In genomic region chr9:84114254-84114653, GRCm38 (mm10) we compare ENCODE assay signal across 10 mouse cellular contexts.
A peak's percentile ranks its signal among the peaks of the same experiment; 100 is the strongest.
DNase-seq lines count a peak whose midpoint lies in the region; ATAC-seq and TF ChIP-seq lines count a peak whose summit lies in the region.
"Had no signal": no experiment of that assay in that cellular context is flagged by ENCODE, and none has a peak within 500 bp of the region (broad histone marks: within the 10 kb centered on the region; RNA-seq: fewer than 3 reads in every experiment).

No protein-coding gene starts in this region.

- H3K27me3 ChIP-seq in lung, embryonic 15.5 days: no peaks in the 10 kb centered on the region
- H3K27me3 ChIP-seq in intestine, embryonic 14.5 days (replicated peaks; ENCODE audit: control insufficient read depth, insufficient read depth, low read length): no peaks in the 10 kb centered on the region
- H3K27me3 ChIP-seq in neural tube, embryonic 15.5 days (replicated peaks): no peaks in the 10 kb centered on the region

- intact Hi-C loops in gastrocnemius, adult 2 months (cut with DNase I): no loop called here

- TF ChIP-seq CTCF in gastrocnemius, adult 2 months (IDR thresholded peaks at IDR 0.05): no peak

- H3K9me3 ChIP-seq in lung, embryonic 15.5 days: no peaks in the 10 kb centered on the region
- no peaks in the 10 kb centered on the region for H3K9me3 ChIP-seq in intestine, embryonic 14.5 days (ENCODE audit: control insufficient read depth, low read length)
- H3K9me3 ChIP-seq in neural tube, embryonic 15.5 days (replicated peaks): no peaks in the 10 kb centered on the region

- no peak for ATAC-seq in lung, embryonic 15.5 days (ENCODE audit: borderline replicate concordance, extremely low read depth, low FRiP score, low TSS enrichment)
- ATAC-seq in intestine, embryonic 14.5 days (replicated peaks; ENCODE audit: low FRiP score, low TSS enrichment, low read depth): no peak
- no peak for ATAC-seq in neural tube, embryonic 15.5 days (ENCODE audit: low FRiP score)

- WGBS in lung, embryonic 15.5 days: 38% methylated on average over 13 of the region's 13 CpGs
- 44% methylated on average over 13 of the region's 13 CpGs for WGBS in intestine, embryonic 14.5 days
- WGBS in neural tube, embryonic 15.5 days: 76% methylated on average over 13 of the region's 13 CpGs

- no peak for DNase-seq in gastrocnemius, adult 2 months
- DNase-seq in gastrocnemius, postnatal 10 days: no peak
- no peak for DNase-seq in lung, postnatal 10 days
- DNase-seq in intestine, embryonic 14.5 days (ENCODE audit: low spot score): no peak
- no peak for DNase-seq in gastrocnemius, adult 8-10 months (ENCODE audit: low spot score in 2 of 2)
- DNase-seq in right cerebral cortex, postnatal 14 days: no peak
- DNase-seq: kidney, postnatal 10 days; left cerebral cortex, postnatal 4 days had no signal

- H3K4me1 ChIP-seq in lung, embryonic 15.5 days: peaks cover 28% of the 10 kb centered on the region
- 0 out of 2 replicates have a peak, but pooled peaks cover 8% of the 10 kb centered on the region for H3K4me1 ChIP-seq in intestine, embryonic 14.5 days (replicated peaks; ENCODE audit: control insufficient read depth, insufficient read depth, low read length)
- H3K4me1 ChIP-seq in neural tube, embryonic 15.5 days: peaks cover 28% of the 10 kb centered on the region

- peak overlapping the region; percentile 41 for H3K4me2 ChIP-seq in lung, embryonic 15.5 days
- peak overlapping the region; percentile 22 for H3K4me2 ChIP-seq in intestine, embryonic 14.5 days (ENCODE audit: low read length)
- peak overlapping the region; percentile 5; the same call in 1 of the 2 replicates for H3K4me2 ChIP-seq in neural tube, embryonic 15.5 days

- no peak overlapping the region for H3K9ac ChIP-seq in lung, embryonic 15.5 days
- H3K9ac ChIP-seq in intestine, embryonic 14.5 days (ENCODE audit: low read length): no peak overlapping the region
- H3K9ac ChIP-seq in neural tube, embryonic 15.5 days (replicated peaks): no peak overlapping the region

- peak overlapping the region; percentile 52 for H3K27ac ChIP-seq in gastrocnemius, adult 2 months
- no peak overlapping the region for H3K27ac ChIP-seq in lung, embryonic 15.5 days
- H3K27ac ChIP-seq in intestine, embryonic 14.5 days (ENCODE audit: low read depth): no peak overlapping the region
- no peak overlapping the region for H3K27ac ChIP-seq in neural tube, embryonic 15.5 days (replicated peaks)

- no peaks in the 10 kb centered on the region for H3K36me3 ChIP-seq in lung, embryonic 15.5 days
- no peaks in the 10 kb centered on the region for H3K36me3 ChIP-seq in intestine, embryonic 14.5 days (ENCODE audit: control insufficient read depth, insufficient read depth, low read length)
- no peaks in the 10 kb centered on the region for H3K36me3 ChIP-seq in neural tube, embryonic 15.5 days

- H3K4me3 ChIP-seq in gastrocnemius, adult 2 months: peak overlapping the region; percentile 11
- peak overlapping the region; percentile 11; the same call in 1 of the 2 replicates for H3K4me3 ChIP-seq in lung, embryonic 15.5 days
- H3K4me3 ChIP-seq in intestine, embryonic 14.5 days (ENCODE audit: low read depth, low read length): peak overlapping the region; percentile 15
- no peak overlapping the region for H3K4me3 ChIP-seq in neural tube, embryonic 15.5 days (replicated peaks)
